Mouse (Mus musculus): ENCODE results near the gene Rab23.

Rab23 gene

GRCm38 (mm10) chr1:33768827-33769226 is 49.1 kb downstream of the Rab23 start:
- no peak for DNase-seq

- DNase-seq = no peak
These were observed 51.9 kb downstream of the Rab23 start for GRCm38 (mm10) chr1:33771621-33772020.

GRCm38 (mm10) chr1:33772106-33772505 is 52.4 kb downstream of the Rab23 start:
- no peak for DNase-seq

- DNase-seq = no peak
These were observed 56.5 kb downstream of the Rab23 start for GRCm38 (mm10) chr1:33776175-33776611.

- no peak for DNase-seq
These were observed 64.9 kb downstream of the Rab23 start for GRCm38 (mm10) chr1:33784561-33784960.

GRCm38 (mm10) chr1:33788072-33788471 is 68.4 kb downstream of the Rab23 start:
- DNase-seq = no peak

- no peak for DNase-seq
These were observed 68.8 kb downstream of the Rab23 start for GRCm38 (mm10) chr1:33788493-33788892.
